Mouse (Mus musculus) gastrocnemius, postnatal 25 days (tissue): ENCODE measurements around the gene Nus1. TPM values are rescaled to one million over a fixed set of nuclear protein-coding genes. Genes with fewer than 3 reads are reported as not detected.

Source experiments
- DNase-seq: peaks from one replicate; pipeline ENCODE4 v3.0.0; 2022
- total RNA-seq, 2 experiments: library from RNA; stranded (reverse); gene quantifications; 1 replicate in 1 of 2; 2 replicates in 1 of 2; pipeline ENCODE4 v1.2.3; 2021

The Nus1 gene
- total RNA-seq, 2 experiments from 2014 or later = 18.1 to 18.6 TPM

- DNase-seq = no peak
Observed at GRCm38 (mm10) chr10:52417998-52418860, 882 bp downstream of the Nus1 start.

GRCm38 (mm10) chr10:52418931-52419330 is 1.6 kb downstream of the Nus1 start:
- DNase-seq = no peak

- DNase-seq = no peak
Observed at GRCm38 (mm10) chr10:52419402-52419801, 2.1 kb downstream of the Nus1 start.

GRCm38 (mm10) chr10:52420526-52420925 is 3.2 kb downstream of the Nus1 start:
- no peak for DNase-seq

- no peak for DNase-seq
Observed at GRCm38 (mm10) chr10:52421716-52422115, 4.4 kb downstream of the Nus1 start.

- no peak for DNase-seq
Observed at GRCm38 (mm10) chr10:52423097-52423496, 5.8 kb downstream of the Nus1 start.

GRCm38 (mm10) chr10:52426314-52426980 is 9.1 kb downstream of the Nus1 start:
- DNase-seq = no peak

GRCm38 (mm10) chr10:52427634-52428415 is 10.5 kb downstream of the Nus1 start:
- DNase-seq = no peak

GRCm38 (mm10) chr10:52430953-52431352 is 13.6 kb downstream of the Nus1 start:
- DNase-seq = no peak

GRCm38 (mm10) chr10:52434836-52435235 is 17.5 kb downstream of the Nus1 start:
- no peak for DNase-seq

- no peak for DNase-seq
Observed at GRCm38 (mm10) chr10:52460614-52461013, 43.3 kb downstream of the Nus1 start.

- no peak for DNase-seq
Observed at GRCm38 (mm10) chr10:52463941-52464739, 46.8 kb downstream of the Nus1 start.

GRCm38 (mm10) chr10:52471520-52471919 is 54.2 kb downstream of the Nus1 start:
- no peak for DNase-seq

Other genes starting within 250 kb of the Nus1 start
- gene Ros1, start 222.3 kb upstream of the Nus1 start, total RNA-seq = under 1 TPM; 0.03 to 0.13 TPM
- 1 to 10 TPM; 1.3 to 1.7 TPM for gene Dcbld1, start 183.9 kb upstream of the Nus1 start, total RNA-seq
- not detected for gene Gm26741, start 58.8 kb upstream of the Nus1 start, total RNA-seq
- gene Gopc, start 35.4 kb upstream of the Nus1 start, total RNA-seq = 1 to 10 TPM; 8.0 to 8.4 TPM
- gene Nepn, start 28.6 kb upstream of the Nus1 start, total RNA-seq = under 1 TPM; 0.15 to 0.19 TPM